Mouse (Mus musculus) myocyte (in vitro differentiated cells): ENCODE results near the gene Actr3.

Experiments
- E2F4 ChIP-seq: IDR thresholded peaks from one replicate; pipeline ENCODE4 v1.6.1; 2011; ENCODE audit warnings: mild to moderate bottlenecking, control low read depth, moderate library complexity; ENCODE audit not compliant: insufficient read depth
- MAX ChIP-seq: IDR thresholded peaks from one replicate; pipeline ENCODE4 v1.6.1; 2011; ENCODE audit warnings: low read depth, mild to moderate bottlenecking, control low read depth
- MYOD1 ChIP-seq, 3 experiments: IDR thresholded peaks; one replicate each; pipeline ENCODE4 v1.6.1; 2011; ENCODE audit warnings: control low read depth in 2 of 3, low read depth in 2 of 3, mild to moderate bottlenecking in 2 of 3, moderate library complexity in 1 of 3; ENCODE audit not compliant: insufficient read length in 2 of 3, control insufficient read depth in 1 of 3
- MYOG ChIP-seq, 3 experiments: IDR thresholded peaks; one replicate each; pipeline ENCODE4 v1.6.1; 2011; ENCODE audit warnings: control low read depth in 2 of 3, low read depth in 2 of 3, mild to moderate bottlenecking in 2 of 3; ENCODE audit not compliant: insufficient read length in 2 of 3, control insufficient read depth in 1 of 3, insufficient read depth in 1 of 3
- POLR2A ChIP-seq: IDR thresholded peaks from one replicate; pipeline ENCODE4 v1.6.1; 2011; ENCODE audit warnings: low read depth, mild to moderate bottlenecking, control low read depth, moderate library complexity; ENCODE audit not compliant: insufficient read length
- POLR2AphosphoS2 ChIP-seq: IDR thresholded peaks from one replicate; pipeline ENCODE4 v1.6.1; 2011; ENCODE audit warnings: low read depth, control low read depth; ENCODE audit not compliant: insufficient read length
- TCF12 ChIP-seq: IDR thresholded peaks from one replicate; pipeline ENCODE4 v1.6.1; 2011; ENCODE audit warnings: mild to moderate bottlenecking, control low read depth; ENCODE audit not compliant: poor library complexity, insufficient read depth, severe bottlenecking
- TCF3 ChIP-seq: IDR thresholded peaks from one replicate; pipeline ENCODE4 v1.6.1; 2011; ENCODE audit warnings: low read depth, control low read depth; ENCODE audit not compliant: insufficient read length
- USF1 ChIP-seq: IDR thresholded peaks from one replicate; pipeline ENCODE4 v1.6.1; 2011; ENCODE audit warnings: low read depth, mild to moderate bottlenecking, control low read depth, moderate library complexity

DNA sequence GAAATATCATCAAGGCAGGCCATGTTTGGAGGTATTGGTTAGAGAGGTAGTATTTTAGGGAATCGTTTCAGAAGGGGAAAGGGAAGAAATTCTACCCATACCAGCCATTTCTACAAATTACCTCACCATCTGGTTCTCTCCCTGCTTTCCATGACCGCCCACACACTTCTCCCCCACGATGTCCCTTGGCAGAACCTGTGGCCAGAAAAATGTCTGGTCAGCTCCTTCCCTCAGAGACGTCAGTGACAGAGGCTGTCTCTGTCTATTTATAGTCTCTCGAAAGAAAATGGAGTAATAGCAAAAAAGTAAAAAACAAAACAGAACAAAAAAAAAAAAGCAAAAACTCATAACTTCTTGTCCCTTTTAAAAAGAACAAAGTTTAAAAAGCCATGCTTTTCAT is 23.0 kb upstream of the Actr3 start:
- TF ChIP-seq POLR2A = no peak
- TF ChIP-seq TCF3 = no peak
- no peak for TF ChIP-seq USF1
- TF ChIP-seq MAX = no peak
- no peak for TF ChIP-seq E2F4
- no peak for TF ChIP-seq MYOG (IDR thresholded peaks at IDR 0.05; ENCODE audit: control insufficient read depth in 1 of 3, insufficient read depth in 1 of 3, insufficient read length in 2 of 3, low read depth in 2 of 3)
- TF ChIP-seq MYOD1 (IDR thresholded peaks at IDR 0.05; ENCODE audit: control insufficient read depth in 1 of 3, insufficient read length in 2 of 3, low read depth in 2 of 3) = no peak
- TF ChIP-seq TCF12 = no peak
- TF ChIP-seq POLR2AphosphoS2 = no peak
